Mouse (Mus musculus) G1E (cell line): ENCODE data around the gene Eif3c.
A peak's percentile ranks its signal among the peaks of the same experiment; 100 is the strongest.

Experiments used
- CTCF ChIP-seq: IDR thresholded peaks from 2 replicates; pipeline ENCODE4 v1.5.1; 2012; ENCODE audit warnings: low read depth, low read length, inconsistent platforms, mixed read lengths
- GATA1 ChIP-seq: IDR thresholded peaks from 2 replicates; pipeline ENCODE4 v1.6.1; 2012; ENCODE audit warnings: borderline replicate concordance, low read length, inconsistent platforms, mixed read lengths
- POLR2AphosphoS5 ChIP-seq: IDR thresholded peaks from 2 replicates; pipeline ENCODE4 v1.6.1; 2012; ENCODE audit warnings: low read depth, low read length, inconsistent platforms; ENCODE audit not compliant: insufficient replicate concordance
- TAL1 ChIP-seq: conservative IDR thresholded peaks from 2 replicates; pipeline ENCODE4 v1.6.1; 2012; ENCODE audit warnings: low read depth, low read length, inconsistent platforms, mixed read lengths

- TF ChIP-seq CTCF (peak; percentile 68), GATA1 (no peak), TAL1 (no peak), POLR2AphosphoS5 (no peak)
These were observed 28.2 kb downstream of the Eif3c start for GRCm38 (mm10) chr7:126537820-126538585.
